Mouse (Mus musculus): ENCODE data around the gene Sgsm2.

Sgsm2 gene

GRCm38 (mm10) chr11:74883098-74883497 is 13.8 kb downstream of the Sgsm2 start:
- no peak for DNase-seq (ENCODE audit: low read depth, low spot score)

GRCm38 (mm10) chr11:74881979-74882378 is 14.9 kb downstream of the Sgsm2 start:
- no peak for DNase-seq (ENCODE audit: low read depth, low spot score)

GRCm38 (mm10) chr11:74880999-74881398 is 15.9 kb downstream of the Sgsm2 start:
- no peak for DNase-seq (ENCODE audit: low read depth, low spot score)

- DNase-seq (ENCODE audit: low read depth, low spot score): no peak
Measured at GRCm38 (mm10) chr11:74876801-74877200, 20.1 kb downstream of the Sgsm2 start.

GRCm38 (mm10) chr11:74874630-74875029 is 22.2 kb downstream of the Sgsm2 start:
- no peak for DNase-seq (ENCODE audit: low read depth, low spot score)

GRCm38 (mm10) chr11:74870991-74871622 is 25.8 kb downstream of the Sgsm2 start:
- DNase-seq (ENCODE audit: low read depth, low spot score): no peak

DNA sequence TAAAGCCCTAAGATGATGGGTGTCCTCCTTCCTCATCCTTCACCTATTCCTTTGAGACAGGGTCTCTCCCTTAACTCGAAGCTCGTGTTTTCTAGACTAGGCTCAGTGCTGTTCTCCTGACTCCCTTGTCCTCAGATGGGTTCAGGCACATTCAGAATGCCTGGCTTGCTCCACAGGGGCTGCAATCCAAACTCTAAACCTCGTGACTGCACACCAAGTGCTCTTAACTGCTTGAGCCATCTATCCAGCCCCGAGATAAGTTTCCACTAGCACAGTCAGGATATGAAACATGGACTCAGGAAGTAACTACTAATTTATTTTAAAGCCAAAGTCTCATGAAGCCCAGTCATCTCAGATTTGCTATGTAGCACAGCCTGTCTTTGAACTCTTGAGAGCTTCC is 26.3 kb downstream of the Sgsm2 start:
- no peak for DNase-seq (ENCODE audit: low read depth, low spot score)

DNA sequence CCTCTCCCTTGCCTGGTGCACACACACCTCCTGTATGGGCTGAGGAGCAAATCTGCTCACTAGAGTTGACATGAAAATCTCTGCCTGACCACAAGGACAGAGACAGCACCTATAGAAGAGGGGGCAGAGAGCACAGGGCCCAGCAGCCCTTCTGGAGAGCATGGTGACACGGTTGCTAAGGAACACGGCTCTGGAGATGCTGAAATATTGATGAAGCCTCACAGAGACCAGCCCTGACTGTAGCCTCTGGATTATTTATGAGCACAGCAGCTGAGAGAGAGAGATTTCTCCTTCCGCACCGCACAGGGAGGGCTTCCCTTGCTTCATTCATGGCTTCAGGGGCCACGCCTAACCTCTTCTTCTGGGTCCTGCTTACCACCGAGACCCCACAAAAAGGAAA is 27.3 kb downstream of the Sgsm2 start:
- no peak for DNase-seq (ENCODE audit: low read depth, low spot score)

GRCm38 (mm10) chr11:74868046-74868760 is 28.7 kb downstream of the Sgsm2 start:
- DNase-seq (ENCODE audit: low read depth, low spot score): no peak

DNA sequence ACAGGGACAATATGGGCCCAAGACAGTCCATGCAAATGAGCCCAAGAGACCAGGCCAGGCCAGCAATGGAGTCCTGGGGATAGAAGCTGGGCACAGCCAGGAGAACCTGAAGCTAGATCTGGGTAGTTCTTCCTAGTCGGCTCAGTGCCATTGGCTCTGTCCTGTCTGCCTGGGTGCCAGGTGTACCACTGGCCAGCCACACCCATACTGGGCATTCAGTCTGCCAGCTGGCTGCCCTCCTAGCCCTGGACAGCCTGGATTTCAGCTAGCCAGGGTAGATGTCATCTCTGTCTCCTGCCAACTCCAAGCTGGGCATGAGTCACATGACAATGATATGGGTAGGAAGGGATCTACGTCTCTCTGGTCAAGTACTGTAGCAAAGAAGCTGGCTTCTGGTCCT is 29.7 kb downstream of the Sgsm2 start:
- DNase-seq (ENCODE audit: low read depth, low spot score): no peak

GRCm38 (mm10) chr11:74866640-74867039 is 30.2 kb downstream of the Sgsm2 start:
- DNase-seq (ENCODE audit: low read depth, low spot score): no peak

DNA sequence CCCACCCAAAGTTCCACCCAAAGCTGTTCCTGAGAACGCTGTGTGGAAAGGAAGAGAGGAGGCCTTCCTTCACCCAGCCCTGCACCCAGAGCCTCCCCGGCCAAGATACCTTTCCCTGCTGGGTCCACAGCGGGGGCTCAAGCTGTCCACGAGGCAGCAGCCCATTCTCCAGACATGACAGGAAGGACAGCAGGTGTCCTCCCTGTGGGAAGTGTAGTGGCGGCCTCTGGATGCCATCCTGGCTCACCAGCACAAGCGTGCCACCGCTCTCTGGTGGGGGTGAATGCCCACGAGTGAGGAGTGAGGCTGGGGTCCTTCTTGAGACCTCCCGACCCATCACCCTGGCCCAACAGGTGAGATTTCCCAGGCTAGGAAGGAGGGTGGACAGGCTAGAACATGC is 31.6 kb downstream of the Sgsm2 start:
- no peak for DNase-seq (ENCODE audit: low read depth, low spot score)

- no peak for DNase-seq (ENCODE audit: low read depth, low spot score)
Measured at GRCm38 (mm10) chr11:74864421-74864820, 32.4 kb downstream of the Sgsm2 start.

DNA sequence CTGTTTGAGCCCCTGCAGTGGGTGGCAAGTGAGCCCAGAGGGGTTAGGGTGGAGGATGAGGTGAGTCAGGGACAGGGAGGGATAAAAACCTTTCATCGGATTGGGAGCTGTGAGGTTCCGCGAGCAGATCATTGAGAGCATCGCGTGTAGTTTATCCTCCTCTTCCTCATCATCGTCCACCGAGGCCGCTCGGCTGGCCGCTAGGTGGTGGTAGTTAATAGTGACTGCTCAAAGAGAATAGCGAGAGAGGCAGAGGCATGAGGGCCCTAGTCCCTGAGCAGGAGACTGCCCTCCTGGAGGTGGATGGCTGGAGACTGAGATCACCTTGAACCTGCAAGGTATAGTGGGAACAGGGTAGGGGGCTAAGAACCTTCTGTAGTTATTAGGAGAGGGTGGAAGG is 33.4 kb downstream of the Sgsm2 start:
- DNase-seq (ENCODE audit: low read depth, low spot score): no peak

DNA sequence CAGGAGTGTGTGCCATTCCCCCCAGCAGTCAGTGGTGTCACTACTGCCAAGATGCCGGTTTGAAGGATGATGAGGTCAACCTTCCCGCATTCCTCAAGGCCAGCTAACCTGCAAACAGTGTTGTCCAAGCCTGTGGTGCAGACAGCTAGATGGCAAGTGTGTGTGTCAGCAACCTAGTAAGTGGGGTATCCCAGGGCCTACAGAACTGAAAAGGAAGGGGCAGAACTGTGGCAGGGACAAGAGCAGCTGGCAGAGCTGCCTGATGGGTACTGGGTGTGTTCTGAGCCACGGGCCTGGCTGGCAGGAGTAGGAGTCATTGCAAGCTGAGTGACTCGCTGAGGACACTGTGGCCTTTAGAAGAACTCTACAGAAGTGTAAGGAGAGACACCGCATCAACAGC is 34.7 kb downstream of the Sgsm2 start:
- DNase-seq (ENCODE audit: low read depth, low spot score): no peak

GRCm38 (mm10) chr11:74857756-74858155 is 39.1 kb downstream of the Sgsm2 start:
- DNase-seq (ENCODE audit: low read depth, low spot score): no peak

DNA sequence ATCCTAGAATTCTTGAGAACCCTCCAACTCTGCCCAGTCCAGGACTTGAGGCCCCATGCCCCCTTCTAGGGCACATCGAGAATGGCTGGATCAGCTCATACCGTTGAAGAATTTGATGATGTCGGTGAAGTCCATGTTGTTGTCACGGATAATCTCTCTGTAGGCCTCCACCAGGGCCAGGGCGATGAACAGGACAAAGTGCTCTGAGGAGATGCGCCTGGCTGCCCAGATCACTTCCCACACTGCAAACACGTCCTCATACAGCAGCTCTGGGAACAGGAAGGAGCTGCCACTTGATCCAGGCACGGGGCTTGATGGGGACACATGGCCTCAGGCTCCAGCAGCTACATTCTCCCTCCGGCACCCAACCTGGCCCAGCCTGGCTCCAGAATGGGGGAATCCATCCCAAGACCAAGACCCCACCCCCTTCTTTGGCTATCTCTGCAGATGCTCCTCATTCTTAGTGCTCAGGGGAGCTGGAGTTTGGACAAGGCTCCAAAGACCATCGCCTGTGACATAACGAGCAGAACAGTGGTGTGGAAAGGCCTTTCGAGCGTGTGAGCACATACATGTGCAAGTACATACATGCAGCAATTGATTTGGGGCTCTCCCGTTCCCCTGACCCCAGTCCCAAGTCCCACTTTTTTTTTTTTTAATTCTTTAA is 45.7 kb downstream of the Sgsm2 start:
- no peak for DNase-seq (ENCODE audit: low read depth, low spot score)

DNA sequence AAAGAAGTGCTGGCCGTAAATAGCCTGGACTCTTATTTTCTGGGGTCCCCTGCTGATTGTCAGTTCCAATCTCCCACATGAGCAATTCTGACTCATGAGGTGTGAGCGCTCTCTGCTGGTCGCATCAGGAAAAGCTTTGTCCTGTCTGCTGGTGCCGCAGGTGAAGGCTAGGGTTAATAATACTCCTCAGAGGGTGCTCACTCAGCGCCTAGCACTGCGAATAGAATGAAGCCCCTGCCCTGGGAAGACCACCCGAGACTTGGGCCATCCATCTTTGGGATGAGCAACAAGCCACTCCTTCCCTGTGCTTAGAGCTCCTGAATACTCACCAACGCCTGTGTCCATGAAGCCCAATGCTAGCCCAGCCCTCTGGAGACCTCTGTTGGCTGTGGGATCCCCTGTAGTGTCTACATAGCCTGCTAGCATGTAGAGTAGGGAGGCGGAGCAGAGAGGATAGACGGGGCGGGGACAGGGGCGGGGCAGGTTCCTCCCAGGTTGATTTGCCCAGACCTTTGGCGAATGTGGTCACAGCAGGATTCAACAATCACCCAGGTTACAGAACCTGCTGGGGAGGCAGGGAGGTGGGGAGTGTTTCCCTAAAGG is 48.8 kb downstream of the Sgsm2 start:
- peak; percentile 61 for DNase-seq (ENCODE audit: low read depth, low spot score)

GRCm38 (mm10) chr11:74845784-74846183 is 51.1 kb downstream of the Sgsm2 start:
- DNase-seq (ENCODE audit: low read depth, low spot score): no peak

- DNase-seq (ENCODE audit: low read depth, low spot score): no peak
Measured at GRCm38 (mm10) chr11:74843761-74844160, 53.1 kb downstream of the Sgsm2 start.

DNA sequence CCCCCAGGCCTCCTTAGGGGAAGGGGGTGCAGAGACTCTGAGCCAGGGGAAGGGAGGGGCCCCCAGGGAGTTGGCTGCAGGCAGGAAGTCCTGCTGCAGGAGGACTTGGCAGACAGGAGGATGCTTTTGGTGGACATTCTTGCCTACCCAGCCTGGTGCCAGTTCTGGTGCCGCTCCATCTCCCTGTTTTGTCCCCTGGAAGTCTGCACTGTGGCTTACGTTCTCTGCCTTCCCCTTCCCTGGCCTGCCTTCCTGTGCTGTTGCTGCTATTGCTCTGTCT is 53.5 kb downstream of the Sgsm2 start:
- no peak for DNase-seq (ENCODE audit: low read depth, low spot score)

- DNase-seq (ENCODE audit: low read depth, low spot score): no peak
Measured at GRCm38 (mm10) chr11:74842656-74843434, 54.0 kb downstream of the Sgsm2 start.

Data from embryo, embryonic 11.5 days (tissue).